Mouse (Mus musculus) ZHBTc4 (cell line): Measurements from ENCODE around the gene Cbfa2t3.

ENCODE experiments used
- DNase-seq: peaks from one replicate; pipeline ENCODE4 v3.0.0-alpha.2; 2011; ENCODE audit warnings: low read depth, low spot score

Cbfa2t3 gene

DNA sequence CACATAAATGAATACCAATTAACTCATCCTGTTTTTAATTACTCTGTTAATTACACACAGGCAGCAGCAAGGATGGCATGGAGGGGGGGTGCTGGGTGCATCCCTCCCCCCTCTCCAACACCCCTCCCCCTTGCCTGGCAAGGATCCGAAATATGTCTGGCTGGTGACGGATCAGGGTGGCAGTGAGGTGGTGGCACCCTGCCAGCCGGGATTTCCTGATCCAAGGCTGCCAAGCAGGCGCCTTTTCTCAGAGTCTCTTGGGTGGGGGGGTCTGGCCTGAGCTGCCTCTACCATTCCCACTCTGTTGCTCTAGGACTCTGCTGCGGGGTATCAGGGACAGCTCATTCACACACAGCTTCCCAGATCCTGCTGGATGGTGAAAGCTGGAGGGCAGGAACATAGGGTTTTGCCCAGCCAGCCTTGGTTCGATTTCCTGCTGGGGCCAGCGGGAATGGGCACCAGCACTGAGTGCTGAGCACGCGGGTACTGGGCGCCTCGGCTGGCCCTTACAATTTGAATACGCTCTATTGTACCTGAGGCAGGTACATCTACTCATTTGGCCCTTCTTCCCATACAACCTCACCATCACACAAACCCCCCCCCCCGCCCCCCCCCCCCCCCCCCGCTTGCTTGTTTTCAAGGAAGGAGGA lies 33.1 kb downstream of the Cbfa2t3 start:
- no peak for DNase-seq

DNA sequence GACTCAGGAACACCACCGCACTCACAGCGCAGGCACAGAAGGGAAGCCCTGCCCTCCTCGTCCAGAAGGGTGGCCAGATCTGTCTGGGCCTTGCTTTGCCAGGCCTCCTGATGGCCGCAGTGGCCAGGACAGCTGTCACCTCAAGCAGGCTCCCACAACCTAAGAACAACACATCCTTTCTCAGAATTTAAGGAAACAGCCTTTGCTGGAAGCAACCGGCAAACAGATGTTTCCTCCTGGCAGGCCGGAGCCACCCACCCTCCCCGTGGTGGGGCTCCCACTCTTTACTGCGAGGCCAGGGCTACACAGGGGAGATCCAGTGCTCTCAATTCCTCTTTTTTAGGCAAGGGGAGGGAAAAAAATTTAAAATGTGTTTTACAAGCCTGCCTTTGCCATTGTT lies 33.7 kb downstream of the Cbfa2t3 start:
- no peak for DNase-seq

DNA sequence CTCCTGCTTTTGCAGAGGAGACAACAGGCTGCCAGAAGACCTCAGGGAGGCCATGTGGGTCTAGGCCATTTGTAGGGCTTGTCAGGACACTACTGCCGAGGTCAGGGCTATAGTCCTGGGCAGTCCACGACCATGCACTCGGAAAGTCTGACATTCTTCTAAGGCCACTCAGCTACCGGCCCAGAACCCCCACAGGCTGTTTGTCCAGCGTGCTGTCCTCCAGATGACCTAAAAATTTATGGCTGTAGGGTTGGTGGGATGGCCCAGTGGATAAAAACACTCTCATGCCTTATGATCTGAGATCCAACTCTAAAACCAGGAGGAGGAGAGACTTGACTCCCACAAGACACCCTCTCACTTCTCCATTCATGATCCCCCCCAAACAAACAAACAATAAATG lies 35.2 kb downstream of the Cbfa2t3 start:
- DNase-seq = no peak

DNA sequence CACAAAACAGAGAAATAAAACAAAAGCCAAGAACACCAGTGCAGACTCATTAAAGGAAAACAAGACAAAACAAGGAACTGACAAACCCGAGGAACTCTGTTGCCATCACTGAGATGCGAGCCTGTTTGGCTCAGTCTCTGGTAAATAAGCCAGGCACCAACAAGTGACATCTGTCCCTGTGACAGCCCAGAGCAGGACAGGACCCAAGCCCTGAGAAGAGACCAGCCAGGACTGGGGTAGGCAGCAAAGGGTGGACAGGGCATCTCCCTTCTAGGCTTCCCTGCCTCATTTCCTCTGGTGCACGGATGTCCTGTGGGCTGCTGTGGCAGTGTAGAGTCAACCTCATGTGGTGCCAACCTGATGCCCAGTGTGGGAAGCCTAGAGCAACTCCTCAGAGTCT lies 35.8 kb downstream of the Cbfa2t3 start:
- no peak for DNase-seq

DNA sequence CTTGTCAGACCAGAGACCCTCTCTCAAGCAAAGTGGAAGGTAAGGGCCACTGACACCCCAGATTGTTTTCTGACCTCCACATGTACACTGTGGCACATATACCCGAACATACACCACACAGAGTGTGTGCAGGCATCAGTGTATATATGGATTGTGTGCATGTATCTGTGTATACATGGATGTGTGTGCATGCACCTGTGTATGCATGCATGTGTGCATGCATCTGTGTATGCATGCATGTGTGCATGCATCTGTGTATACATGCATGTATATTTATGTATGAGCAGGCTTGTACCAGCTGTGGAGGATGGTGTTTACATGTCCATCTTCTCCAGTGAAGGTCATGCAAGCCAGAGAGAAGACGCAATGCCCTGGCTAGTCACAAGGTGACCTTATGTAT lies 37.0 kb downstream of the Cbfa2t3 start:
- no peak for DNase-seq

DNA sequence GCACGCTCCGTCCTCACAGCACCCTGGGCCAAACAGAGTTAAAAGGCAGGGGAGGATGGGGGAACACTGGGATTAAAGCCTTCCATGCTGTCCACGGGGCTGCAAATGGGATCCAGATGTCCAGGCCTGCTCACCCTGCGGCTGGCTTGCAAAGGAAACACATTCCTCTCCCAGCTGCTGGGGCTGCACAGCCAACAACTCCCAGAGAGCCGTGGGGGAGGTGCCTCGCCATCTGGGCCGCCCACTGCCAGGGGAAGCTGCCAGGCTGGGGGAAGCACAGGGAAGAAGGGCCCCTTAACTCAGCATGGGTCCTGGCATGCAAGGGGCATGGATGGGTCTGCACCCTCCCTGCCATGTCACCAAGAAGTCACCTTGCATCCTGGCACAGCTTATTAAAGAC lies 37.8 kb downstream of the Cbfa2t3 start:
- no peak for DNase-seq

DNA sequence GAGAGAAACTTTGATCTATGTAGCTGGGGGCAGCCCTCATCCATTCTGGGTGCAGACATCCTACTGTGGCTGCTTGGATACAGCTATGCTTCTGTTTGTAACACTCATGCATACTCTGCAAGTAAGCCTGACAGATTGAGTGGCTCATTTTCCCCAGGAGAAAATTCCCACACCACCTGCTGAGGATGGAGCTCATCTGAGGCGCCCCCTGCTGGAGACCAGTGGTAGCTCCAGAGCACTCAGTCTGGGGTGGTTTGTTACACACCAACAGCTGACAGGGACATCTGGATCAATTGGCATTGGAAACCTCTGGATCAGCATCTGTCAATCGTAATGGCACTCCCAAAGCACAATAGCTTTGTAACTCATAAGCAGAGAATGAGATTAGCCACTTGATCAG lies 38.9 kb downstream of the Cbfa2t3 start:
- DNase-seq = peak; percentile 53

DNA sequence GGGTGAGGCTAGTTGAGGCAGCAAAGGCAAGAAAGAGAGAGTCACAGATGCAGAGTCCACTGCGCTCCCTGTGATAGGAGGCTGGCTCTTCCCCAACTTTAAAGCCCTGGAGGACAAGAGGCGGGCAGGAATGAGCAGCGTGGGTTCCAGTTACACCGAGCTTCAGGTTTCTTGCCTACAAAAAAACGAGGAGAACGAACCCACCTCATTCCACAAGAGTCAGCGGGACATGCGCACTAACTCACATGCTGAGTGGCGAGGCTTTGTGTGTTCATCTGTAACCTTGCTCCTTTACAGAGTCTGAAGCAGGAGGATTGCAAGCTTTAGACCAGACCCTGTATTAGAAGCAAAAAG lies 40.1 kb downstream of the Cbfa2t3 start:
- no peak for DNase-seq

DNA sequence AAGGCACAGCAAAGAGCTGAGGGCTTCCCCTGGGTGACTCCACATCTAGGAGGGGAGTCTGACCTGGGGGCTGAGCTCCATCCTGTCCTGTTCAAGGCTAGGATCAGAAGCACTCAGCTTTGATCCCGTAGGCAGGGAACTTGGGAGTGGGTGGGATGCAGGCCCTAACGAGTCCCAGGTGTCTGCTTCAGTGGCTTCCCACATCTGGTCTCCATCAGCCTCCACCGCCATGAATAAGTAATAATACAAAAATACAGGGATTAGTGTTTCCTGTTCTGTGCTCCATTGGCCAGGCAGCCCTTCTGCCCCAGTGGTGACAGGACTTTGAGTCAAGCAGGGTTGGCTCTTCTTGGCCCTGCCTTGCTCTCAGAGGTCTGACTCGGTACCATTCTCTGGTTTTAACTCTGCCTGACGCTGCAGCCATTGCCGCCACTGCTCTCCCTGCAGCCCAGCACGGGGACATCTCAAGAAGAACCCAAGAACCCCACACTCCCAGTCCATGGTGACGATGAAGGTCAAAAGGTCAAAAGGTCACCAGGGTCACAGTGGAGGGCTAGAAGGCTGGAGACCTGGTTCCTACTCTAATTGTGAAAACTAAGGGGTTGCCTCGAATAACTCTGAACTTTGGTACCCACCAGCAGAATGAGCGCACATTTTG lies 40.6 kb downstream of the Cbfa2t3 start:
- no peak for DNase-seq

DNA sequence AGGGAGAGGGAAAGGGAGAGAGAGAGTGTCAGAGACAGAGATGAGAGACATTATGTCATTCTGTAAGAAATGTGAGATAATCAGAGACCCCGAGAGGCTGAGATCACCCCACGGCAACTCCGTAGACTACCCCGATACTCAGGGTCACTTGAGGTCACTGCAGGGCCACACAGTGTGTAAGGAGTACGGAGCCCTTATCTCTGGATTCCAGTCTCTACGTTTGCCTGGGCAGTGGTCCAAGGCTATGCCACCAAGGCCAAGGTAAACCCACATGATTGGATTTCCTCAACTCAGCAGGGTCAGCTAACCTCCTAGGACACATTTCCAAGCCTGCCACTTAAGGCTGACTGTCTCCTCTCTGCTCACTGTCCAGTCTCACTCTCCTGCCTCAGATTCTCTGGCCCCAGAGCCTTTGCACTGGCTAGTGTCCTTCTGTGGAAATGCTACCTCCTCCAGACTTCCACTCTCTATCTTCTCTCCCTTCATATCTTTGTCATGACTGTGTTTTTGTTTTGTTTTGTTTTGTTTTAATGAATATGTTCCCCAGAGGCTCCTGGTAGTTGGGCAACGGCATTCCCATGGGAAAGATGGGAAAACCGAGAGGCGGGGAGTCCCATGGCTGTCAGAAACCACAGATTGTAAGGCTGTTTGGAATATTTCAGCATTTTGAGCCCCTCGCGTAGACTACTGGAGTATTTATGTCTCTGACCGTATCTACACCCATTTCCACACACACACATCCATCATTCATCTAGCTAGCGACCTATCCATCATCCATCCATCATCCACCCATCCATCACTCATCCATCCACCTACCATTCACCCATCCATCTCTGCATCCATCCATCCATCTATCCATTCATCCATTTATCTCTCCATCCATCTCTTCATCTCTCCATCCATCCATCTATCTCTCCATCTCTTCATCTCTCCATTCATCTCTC lies 42.6 kb downstream of the Cbfa2t3 start:
- DNase-seq = no peak

DNA sequence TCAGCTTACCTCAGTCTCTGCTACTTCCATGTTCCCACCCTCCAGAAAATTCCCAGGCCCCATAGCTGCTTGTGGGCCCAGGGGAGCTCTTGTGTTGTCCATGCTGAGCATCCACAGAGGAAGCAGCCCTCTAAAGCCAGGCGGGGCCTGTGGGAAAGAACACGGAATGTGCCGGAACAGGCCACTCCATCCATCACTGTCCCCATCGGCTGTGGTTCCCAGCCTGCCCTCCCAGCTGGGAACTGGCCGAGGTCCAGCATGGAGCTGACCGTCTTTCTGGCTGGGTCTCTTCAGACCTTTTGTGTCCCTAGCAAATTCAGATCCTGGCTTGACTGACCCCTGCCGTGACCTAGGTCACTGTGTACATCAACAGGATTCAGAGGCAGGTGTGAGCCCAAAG lies 44.1 kb downstream of the Cbfa2t3 start:
- no peak for DNase-seq

DNA sequence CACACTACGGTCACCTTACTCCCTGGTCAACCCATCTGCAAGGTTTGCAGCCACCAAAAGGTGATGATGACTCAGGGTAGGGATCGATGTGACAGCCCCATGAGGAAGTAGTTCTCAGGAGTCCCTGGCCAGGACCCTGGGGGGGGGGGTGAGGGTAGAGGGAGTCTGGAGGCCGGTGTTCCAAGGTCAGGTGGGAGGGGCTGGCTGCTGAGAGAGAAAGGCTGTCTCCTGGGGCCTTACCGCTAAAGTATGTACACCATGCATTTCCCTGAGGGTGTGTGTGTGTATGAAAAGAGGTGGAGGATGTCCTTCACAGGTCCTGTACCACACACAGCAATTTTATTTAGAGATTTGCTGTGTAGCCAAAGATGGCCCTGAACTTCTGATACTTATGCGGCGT lies 46.3 kb downstream of the Cbfa2t3 start:
- DNase-seq = peak; percentile 66

DNA sequence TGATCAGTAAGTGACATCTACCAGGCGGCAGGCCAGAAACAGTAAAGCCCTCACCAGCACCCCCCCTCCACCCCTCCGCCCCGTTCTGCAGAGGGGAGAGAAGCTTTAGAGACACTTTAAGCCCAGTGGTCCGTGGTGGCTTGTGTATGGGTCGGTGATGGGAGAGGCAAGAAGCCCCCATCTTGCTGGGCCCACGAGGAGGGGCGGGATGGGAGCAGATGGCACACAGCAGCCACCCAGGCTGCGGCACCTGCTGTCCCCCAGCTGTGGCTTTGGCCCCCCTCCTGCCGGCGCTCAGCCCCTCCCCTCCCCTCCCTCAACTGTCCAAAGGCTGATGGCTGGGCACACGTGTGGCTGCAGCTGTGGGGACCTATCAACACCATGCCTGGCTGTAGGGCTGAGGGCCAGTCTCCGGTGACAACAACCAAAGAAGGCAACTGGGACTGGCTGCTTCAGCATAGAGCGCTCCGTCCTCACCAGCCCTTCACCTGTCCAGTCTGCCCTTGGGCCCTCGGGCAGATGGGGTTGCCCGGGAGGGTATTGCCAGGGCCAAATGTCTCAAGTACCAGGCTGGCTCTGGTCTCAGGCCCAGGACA lies 47.5 kb downstream of the Cbfa2t3 start:
- DNase-seq = no peak

DNA sequence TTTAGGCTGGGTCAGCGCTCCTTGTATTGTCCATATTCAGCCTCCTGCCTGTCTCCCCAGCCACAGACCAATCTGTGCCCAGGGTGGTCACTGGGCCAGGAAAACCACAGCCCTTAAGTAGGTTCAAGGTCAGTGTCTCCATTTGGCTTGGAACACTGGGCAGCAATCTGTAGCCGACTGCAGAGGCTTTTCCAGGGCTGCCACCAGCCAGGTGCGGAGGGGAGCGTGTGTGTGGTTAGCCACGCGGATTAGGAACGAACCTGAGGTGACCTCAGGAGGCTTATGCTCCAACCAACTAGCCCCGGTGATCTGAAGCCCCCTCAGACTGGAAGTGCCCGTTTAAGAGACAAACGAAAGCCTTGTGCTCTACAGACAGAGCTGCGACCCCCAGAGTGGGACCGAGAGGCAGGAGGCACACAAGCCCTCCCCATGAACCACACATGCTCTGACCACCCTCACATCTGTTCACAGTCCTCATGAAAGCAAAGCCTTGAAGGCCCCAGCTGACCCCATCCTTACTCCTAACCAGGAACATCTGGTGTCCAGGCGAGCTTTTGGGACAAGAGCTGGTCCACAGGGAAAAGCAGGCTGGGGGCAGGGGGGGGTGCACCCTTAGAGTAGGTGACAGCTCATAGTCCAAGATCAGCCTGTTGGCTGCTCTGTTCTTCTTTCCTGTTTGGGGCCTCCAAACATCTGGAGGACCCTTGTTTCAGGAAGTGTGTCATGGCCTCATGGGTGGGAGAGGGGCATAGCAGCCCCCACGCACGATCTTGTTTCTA lies 50.5 kb downstream of the Cbfa2t3 start:
- no peak for DNase-seq

DNA sequence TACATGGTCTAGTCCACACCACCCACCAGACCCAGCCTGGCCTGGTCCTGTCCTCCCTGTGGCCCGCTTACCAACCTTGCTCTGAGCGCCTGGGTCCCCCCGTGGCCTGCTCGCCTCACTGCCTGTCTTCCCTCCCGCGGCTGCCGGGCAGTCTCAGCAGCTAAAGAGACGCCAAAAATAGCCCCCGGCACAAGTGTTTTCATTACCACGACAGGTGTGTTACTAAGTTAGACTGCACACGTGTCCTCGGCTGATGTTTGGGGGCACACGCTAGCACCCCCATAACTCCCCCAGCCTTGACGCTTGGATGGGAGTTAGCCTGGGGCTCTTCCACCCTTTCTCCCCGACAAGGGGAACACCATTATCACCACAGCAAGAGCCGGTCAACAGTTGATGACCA lies 52.6 kb downstream of the Cbfa2t3 start:
- no peak for DNase-seq

DNA sequence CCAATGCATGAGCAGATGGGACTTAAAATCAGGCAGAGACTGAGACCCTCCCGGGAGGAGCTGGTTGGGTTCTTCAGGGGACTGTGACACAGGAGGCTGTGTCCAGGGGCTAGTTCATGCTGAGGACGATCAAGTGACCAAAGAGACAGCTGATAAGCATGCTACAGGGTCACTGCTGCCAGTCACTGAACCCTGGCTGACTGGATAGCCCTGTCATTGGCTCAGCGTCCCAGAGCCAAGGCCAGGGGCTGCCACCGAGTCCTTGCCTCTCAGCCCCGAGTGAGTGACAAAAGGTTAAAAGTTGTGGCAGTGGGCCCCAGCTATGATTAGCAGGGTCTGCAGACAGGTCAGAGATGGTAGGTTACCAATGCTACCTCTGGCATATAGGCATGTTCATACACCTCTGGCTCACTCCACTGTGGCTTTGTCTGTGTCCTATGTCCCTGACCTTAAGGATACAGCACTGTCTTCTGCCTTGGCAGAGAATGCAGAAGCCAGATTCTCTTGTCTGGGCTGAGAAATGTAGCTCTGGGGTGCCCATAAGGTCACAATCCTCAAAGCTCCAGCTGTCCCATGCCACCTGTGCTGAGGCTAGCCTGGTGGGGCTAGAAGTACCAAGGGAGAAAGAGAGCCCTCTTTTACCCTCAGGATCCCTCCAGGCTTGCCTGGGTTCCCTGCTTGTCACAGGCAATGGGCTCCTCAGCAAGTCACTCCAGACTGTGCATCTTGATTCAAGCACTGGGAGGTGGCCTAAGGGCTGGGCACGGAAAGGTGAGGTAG lies 54.5 kb downstream of the Cbfa2t3 start:
- no peak for DNase-seq

DNA sequence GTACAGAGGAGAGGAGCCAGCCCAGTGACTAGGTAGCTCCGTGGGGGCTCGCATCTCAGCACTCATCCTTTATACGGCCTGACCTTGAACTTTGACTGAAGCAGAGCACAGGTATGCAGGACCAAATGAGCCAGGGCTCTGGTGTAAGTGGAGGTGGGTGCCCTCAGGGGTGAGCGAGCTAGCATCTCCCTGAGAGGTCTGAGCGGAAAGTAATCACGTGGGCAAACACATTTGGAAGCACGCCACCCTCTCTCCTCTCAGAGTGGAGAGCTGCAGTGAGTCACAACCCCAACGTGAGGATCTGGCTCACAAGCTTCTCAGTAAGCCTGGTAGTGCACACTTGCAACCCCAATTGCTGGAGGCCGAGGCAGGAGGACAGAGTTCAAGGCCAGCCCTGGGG lies 56.8 kb downstream of the Cbfa2t3 start:
- DNase-seq = no peak

DNA sequence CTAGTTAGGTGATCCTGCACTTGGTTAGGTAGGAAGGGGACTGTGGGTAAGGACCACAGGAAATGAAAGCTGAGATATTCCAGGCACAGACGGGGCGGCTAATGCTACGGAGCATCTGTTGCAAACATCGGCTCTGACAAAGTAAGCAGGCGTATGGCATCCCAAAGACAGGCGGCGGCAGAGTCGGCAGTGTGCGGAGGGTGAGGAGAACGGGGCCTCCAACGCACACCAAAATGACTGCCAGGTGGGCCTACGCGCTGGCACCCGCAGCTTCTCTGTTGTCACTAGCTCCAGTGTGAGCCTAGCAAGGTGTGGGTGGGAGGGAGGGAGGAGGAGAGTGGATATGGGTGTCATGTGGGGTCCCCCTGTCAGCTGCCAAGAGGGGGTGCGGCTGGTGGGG lies 57.5 kb downstream of the Cbfa2t3 start:
- DNase-seq = no peak

DNA sequence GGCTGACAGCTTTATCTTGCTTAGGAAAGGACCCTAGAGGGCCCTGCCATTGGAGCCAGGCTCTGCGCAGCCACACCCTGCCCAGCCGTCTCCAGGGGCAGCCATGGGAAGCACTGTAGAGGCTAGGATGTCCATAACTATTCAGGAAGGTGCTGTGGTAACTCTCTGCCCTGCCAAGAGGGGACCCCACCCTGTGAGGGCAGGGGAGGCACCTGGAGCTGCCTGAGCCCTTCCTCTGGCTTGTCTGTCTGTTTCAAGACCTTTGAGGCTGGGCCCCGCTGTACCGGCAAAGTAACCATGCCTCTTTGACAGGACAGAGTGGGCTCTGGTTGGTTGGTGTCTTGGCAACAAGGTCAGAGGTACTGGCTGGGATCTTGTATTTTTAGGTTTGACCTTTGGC lies 58.1 kb downstream of the Cbfa2t3 start:
- no peak for DNase-seq

DNA sequence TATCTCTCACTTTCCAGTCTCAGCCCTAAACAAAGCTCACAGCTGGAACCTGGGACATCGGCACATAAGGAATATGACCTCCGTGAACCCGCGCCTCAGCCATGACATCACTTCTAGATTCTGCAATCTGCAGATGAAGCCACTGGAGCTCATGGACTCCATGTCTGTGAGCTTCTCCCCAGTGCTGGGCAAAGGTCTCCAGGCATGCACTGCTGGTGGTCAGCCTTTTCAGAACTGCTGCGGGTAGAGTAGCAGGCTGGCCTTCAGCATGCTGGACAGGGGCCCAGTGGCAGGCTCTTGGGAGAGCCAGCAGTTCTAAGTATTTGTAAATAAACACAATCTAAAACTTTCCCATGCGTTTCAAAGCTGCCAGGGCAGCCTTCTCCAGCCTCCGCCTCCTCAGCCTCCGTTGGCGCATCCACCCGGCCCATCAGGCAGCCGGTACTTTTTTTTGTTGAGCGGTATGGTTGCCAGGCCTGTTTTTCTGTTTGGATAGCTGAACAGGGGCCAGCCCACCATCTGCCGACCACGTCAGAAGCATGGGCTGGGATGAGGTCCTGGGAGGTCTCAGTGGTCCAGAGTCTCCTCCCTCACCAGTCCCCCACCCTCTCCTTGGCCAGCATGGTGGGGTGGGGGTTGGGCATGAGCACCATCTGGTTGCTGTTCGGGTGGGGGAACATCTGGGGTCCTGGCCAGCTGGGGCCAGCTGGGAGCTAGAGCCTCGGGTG lies 59.2 kb downstream of the Cbfa2t3 start:
- no peak for DNase-seq
